Mouse (Mus musculus): ENCODE results near the gene Elof1. TPM values are rescaled to one million over a fixed set of nuclear protein-coding genes. Genes with fewer than 3 reads are reported as not detected.
"Not testable (repeated sequence)": the region's sequence is repeated elsewhere in the genome, so short reads cannot be mapped to it uniquely, and the experiment has no call there.

Gene Elof1
- total RNA-seq (2017), result 35.3 and 38.1 TPM in 2 replicates

- ATAC-seq (replicated peaks; ENCODE audit: low read depth, poor library complexity, severe bottlenecking), result peak; percentile 97
Measured at GRCm38 (mm10) chr9:22116740-22117426, at the start of gene Elof1. TSS of gene Elof1 (minus strand) at chr9:22117172.

DNA sequence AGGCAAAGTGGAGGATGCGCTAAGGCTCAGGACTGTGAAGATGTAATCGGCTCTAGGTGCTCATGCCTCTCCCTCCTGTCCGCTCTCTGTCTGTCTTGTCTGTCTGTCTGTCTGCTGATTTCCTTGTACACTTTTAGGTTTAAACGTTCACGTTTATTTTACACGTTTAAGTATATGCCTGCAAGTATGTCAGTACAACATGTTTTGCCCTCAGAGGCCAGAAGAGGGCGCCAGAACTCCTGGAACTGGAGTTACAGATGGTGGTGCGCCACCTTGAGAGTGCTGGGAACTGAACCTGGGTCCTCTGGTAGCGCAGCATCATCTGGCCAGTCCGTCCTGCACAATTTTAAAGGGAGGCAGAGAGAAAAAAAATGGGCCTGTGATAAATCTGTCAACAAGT is 49.7 kb upstream of the Elof1 start:
- ATAC-seq (replicated peaks; ENCODE audit: low read depth, poor library complexity, severe bottlenecking), result no peak

DNA sequence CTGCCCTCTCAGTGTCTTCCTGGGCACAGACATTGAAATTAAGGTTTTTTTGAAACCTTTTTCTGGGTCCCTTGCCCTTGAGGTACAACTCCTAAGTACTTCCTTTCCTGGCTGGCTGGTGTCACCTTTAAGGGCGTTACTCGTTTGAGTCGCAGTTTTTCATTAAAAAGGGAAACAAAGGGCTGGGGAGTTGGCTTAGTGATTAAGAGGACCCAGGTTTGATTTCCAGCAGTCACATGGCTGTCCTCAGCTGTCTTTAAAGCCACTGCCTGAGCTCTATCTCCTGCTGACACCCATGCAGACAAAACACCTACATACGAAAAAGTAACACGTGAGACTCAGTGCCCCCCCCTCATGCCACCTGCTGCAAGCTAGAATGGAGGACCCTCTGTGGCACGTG is 49.0 kb upstream of the Elof1 start:
- no peak for ATAC-seq (replicated peaks; ENCODE audit: low read depth, poor library complexity, severe bottlenecking)

DNA sequence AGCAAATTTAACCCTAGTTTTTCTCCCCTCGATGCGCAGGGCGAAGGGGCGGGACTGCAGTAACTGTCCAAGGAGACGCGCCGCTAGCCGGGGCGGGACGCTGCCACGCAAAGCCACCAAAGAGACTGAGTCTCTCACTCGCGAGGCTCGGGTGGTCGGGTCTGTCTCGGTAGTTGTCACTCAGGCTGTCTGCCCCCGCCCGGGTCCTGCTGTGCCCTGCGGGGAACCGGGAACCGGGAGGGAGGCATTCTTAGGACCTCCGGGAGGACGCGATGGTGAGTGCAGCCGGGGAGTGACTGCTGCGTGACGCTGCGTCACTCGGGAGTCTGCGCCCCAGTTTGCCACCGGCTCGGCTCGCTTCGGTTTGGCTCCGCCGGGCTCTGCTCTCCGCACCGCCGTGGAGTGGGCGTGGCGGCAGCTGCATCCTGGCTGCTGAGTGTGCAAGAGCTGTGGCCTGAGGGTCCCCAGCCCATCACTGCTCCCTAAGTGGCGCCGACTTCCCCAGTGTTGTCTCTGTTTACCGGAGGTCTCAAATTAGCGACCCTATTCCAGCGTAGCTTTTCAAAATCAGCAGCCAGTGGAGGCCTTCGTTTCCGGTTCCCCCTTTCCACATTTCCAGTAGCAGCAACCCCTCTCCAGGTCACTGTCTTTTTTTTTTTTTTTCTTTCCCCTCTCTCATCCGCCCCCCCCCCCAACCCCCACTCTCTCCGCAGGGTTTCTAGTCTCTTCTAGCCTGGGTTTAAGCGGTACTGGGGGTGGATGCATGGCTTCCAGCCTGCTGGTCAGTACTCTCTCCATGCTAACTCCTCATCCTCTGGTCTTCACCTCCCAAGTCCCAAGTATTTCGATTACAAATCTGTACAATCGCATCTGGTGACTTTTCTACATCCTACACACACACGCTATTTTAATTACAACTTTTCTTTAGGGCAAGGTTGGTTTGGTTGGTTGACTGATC is 48.0 kb upstream of the Elof1 start:
- peak; percentile 93 for ATAC-seq (replicated peaks; ENCODE audit: low read depth, poor library complexity, severe bottlenecking)

GRCm38 (mm10) chr9:22162912-22163311 is 45.9 kb upstream of the Elof1 start:
- ATAC-seq (replicated peaks; ENCODE audit: low read depth, poor library complexity, severe bottlenecking), result no peak

- no peak for ATAC-seq (replicated peaks; ENCODE audit: low read depth, poor library complexity, severe bottlenecking)
Measured at GRCm38 (mm10) chr9:22162305-22162704, 45.3 kb upstream of the Elof1 start.

GRCm38 (mm10) chr9:22161299-22161698 is 44.3 kb upstream of the Elof1 start:
- ATAC-seq (replicated peaks; ENCODE audit: low read depth, poor library complexity, severe bottlenecking), result no peak

GRCm38 (mm10) chr9:22157516-22158265 is 40.7 kb upstream of the Elof1 start:
- no peak for ATAC-seq (replicated peaks; ENCODE audit: low read depth, poor library complexity, severe bottlenecking)

GRCm38 (mm10) chr9:22156497-22157245 is 39.7 kb upstream of the Elof1 start, which contains the start of gene Pigyl:
TSS of gene Pigyl (plus strand) at chr9:22156846.
- ATAC-seq (replicated peaks; ENCODE audit: low read depth, poor library complexity, severe bottlenecking), result peak; percentile 96

DNA sequence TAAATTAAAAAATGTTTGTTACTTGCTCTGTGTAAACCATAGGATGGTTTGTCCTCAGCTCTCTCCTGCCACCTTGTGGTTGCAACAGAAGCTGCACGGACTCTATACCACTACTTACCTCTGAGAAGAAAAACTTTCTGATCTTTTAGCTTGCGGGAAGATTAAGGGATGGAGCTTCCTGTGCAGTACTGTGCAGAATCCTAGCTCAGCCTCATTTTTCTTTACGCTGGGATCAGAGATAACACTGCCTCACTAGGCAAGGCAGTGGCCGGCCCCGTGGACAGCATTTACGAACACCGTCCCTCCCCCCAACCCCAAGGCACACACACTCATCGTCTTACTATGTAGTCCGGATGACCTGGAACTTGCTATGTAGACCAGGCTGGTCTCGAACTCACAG is 38.6 kb upstream of the Elof1 start:
- ATAC-seq (replicated peaks; ENCODE audit: low read depth, poor library complexity, severe bottlenecking), result peak; percentile 57

DNA sequence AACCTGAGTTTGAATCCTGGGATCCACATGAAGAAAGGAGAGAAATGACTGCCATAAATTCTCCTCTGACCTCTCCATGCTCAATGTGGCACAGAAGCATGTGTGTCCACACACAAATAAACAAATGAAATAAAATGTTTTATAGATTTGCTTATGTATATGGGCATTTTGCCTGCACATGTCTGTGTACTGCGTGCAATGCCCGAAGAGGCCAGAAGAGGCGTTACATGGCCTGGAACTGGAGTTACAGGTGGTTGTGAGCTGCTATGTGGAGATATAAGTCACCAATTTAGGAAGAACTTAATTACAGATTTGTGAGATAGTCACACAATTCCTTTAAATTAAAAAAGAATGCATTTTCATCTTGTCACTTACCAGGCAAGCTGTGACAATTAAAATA is 36.8 kb upstream of the Elof1 start:
- no peak for ATAC-seq (replicated peaks; ENCODE audit: low read depth, poor library complexity, severe bottlenecking)

DNA sequence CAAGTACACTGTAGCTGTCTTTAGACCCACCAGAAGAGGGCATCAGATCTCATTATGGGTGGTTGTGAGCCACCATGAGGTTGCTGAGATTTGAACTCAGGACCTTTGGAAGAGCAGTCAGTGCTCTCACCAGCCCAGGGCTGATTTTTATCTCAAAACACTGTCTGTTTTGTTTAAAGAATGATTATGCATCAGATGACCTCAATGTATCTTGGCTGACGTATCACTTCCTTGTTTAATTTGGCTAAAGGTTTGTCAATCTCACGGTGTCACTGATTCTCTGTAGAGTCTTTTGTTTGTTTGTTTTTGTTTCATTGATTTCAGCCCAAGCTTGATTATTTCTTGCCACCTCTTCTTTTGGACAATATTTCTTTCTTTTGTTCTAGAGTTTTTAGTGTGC is 34.0 kb upstream of the Elof1 start:
- no peak for ATAC-seq (replicated peaks; ENCODE audit: low read depth, poor library complexity, severe bottlenecking)

- not testable (repeated sequence) for ATAC-seq (replicated peaks; ENCODE audit: low read depth, poor library complexity, severe bottlenecking)
Measured at GRCm38 (mm10) chr9:22150249-22150693, 33.3 kb upstream of the Elof1 start.

DNA sequence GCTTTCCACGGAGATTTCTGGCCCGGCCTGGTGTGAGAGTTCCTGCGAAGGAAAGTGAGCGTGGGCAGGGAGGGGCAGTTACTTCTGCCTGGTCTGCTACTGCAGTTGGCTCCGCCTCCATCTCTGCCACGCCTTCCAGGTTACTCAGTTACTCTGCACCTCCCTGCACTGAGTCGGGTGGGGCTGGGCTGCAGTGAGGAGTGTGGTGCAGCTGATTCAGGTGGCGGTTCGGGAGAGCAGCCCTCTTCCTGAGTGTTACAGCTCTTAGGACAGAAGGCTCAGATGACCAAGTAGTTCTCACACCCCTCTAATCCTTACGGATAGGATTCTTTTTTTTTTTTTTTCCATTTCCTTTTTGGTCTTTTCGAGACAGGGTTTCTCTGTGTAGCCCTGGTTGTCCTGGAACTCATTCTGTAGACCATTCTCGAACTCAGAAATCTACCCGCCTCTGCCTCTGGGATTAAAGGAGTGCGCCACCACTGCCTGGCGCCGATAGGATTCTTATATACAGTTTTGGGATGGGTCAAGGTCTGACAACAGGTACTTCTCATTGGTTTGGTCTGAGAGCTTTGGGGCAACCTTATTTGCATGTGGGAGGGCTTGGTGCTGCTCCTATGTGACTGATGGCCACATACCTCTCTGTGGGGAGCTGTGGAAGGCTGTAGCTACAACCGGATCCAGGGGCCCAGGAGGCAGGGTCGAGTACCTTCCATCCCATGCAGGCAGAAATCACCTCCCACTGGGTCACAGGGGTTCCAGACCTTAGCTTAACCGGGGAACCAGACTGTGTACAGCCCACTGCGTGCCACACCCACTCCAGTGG is 32.7 kb upstream of the Elof1 start:
- no peak for ATAC-seq (replicated peaks; ENCODE audit: low read depth, poor library complexity, severe bottlenecking)

GRCm38 (mm10) chr9:22144304-22144965 is 27.5 kb upstream of the Elof1 start:
- peak; percentile 73 for ATAC-seq (replicated peaks; ENCODE audit: low read depth, poor library complexity, severe bottlenecking)

DNA sequence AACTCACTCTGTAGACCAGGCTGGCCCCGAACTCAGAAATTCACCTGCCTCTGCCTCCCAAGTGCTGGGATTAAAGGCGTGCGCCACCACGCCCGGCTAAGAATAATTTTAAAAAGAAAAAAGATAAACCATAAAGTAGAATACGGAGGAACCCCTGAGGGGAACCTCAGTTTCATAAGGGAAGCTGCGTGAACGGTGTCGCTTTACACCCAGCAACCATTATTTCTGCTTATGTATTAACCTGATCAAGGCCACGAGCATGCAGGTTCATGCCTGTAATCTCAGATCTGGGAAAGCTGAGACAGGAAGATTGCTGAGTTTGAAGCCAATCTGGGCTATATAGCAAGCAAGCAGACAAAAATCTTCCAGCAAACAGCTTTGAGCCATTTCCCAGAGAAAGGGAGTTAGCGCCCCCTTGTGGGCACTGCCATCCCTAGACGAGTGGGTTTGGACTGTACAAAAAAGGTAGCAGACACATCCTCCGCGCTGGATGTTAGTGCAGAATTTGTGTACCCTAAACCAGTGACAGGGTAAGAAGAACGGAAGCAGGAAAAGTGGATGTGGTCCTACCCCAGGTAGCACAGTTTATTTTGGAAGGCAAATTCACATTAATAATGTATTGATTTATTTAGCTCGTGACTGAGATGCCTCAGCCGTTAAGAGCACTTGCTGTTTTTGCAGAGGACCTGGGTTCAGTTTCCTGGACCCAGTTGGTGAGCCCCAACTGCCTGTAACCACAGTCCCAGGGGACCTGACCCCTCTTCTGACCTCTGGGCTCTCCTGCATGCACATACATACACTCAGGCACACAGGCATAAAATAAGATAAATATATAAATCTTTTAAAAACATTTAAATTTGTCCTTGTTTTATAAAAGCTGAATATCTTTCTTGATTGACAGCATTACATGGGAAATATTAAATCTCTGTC is 26.4 kb upstream of the Elof1 start:
- ATAC-seq (replicated peaks; ENCODE audit: low read depth, poor library complexity, severe bottlenecking), result peak; percentile 81

DNA sequence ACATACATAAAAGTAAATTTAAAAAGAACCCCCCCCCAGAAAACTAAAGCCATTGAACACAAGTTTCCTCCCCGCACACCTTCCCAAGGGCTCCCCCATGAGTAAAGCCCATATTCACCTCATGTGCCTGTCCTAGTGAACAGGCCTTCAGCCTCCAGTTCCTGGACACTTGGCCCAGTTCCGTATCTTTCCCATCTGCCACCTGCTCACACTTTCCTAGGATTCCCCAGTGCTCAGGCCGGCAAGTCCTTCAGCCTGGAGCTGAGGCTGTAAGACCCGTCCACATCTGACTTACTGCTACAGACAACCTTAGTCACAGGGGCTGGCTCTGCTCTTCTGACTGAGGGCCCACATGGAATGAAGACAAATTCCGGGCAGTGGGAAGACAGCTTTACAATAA is 22.8 kb upstream of the Elof1 start:
- no peak for ATAC-seq (replicated peaks; ENCODE audit: low read depth, poor library complexity, severe bottlenecking)

All from common myeloid progenitor, adult 5-6 weeks (primary cell).